ENCODE assay signal across 14 mouse cellular contexts in genomic region chr14:6606436-6606835, GRCm38 (mm10). TPM values are rescaled to one million over a fixed set of nuclear protein-coding genes. Genes with fewer than 3 reads are reported as not detected.
DNase-seq lines count a peak whose midpoint lies in the region.
"Had no signal": no experiment of that assay in that cellular context is flagged by ENCODE, and none has a peak within 500 bp of the region (broad histone marks: within the 10 kb centered on the region; RNA-seq: fewer than 3 reads in every experiment).

No protein-coding gene starts in this region.

- DNase-seq in T-cell, adult 2 months (ENCODE audit: low spot score) = peak; percentile 0
- peak; percentile 1 to 24 for DNase-seq in cerebellum, postnatal 4 days (ENCODE audit: low spot score in 2 of 2)
- peak; percentile 68 for DNase-seq in heart, adult 11 months
- DNase-seq in kidney, adult 9 months = peak; percentile 0
- DNase-seq in layer of hippocampus, postnatal 10 days (ENCODE audit: low spot score in 2 of 2) = peak; percentile 3 to 9
- DNase-seq in lung, postnatal 10 days = peak; percentile 1
- peak; percentile 11 to 62 for DNase-seq in spleen, postnatal 4 days (ENCODE audit: low spot score in 2 of 2)
- DNase-seq in urinary bladder, postnatal 14 days (ENCODE audit: low spot score) = peak; percentile 2

RNA-seq across cellular contexts. Expression of gene Gm3460, which starts 15.8 kb away (rescaled TPM):
- not detected for total RNA-seq in layer of hippocampus, postnatal 10 days (2021)
- total RNA-seq: adrenal gland, postnatal 36 days; CH12.LX; gastrocnemius, postnatal 14 days; layer of hippocampus, adult 18-20 months; left cerebral cortex, postnatal 14 days; midbrain, postnatal 0 days had no signal

RNA-seq across cellular contexts. Expression of gene Gm3629, which starts 16.0 kb away (rescaled TPM):
- under 1 TPM in 1 of 2 experiments, not detected in 1; 0.40 TPM for total RNA-seq in layer of hippocampus, postnatal 10 days (2021)
- total RNA-seq: CH12.LX had no signal

Comparison
In these comparisons a context has a peak if more than half of its experiments do, and no peak if none do; other contexts are left out.
1. Peak in every context shown above with its lines: DNase-seq.
2. DNase-seq: peak in every context shown above with its lines; median percentile 68 in heart, adult 11 months; 36 in spleen, postnatal 4 days; 12 in cerebellum, postnatal 4 days; 6 in layer of hippocampus, postnatal 10 days; 2 in urinary bladder, postnatal 14 days; 1 in lung, postnatal 10 days; 0 in T-cell, adult 2 months; 0 in kidney, adult 9 months.